Comparison of ENCODE assay signal across 7 mouse cellular contexts in genomic region chr15:82900331-82900730, GRCm38 (mm10).
DNase-seq lines count a peak whose midpoint lies in the region; ATAC-seq and TF ChIP-seq lines count a peak whose summit lies in the region.

No protein-coding gene starts in this region.

- H3K4me2 ChIP-seq in lung, embryonic 14.5 days = peak overlapping the region; percentile 73
- H3K4me2 ChIP-seq in limb, embryonic 11.5 days (ENCODE audit: low read depth, severe bottlenecking) = peak overlapping the region; percentile 96
- H3K4me2 ChIP-seq in neural tube, embryonic 15.5 days = peak overlapping the region; percentile 94

- no peaks in the 10 kb centered on the region for H3K9me3 ChIP-seq in lung, embryonic 14.5 days (ENCODE audit: low read depth, low read length)
- no peaks in the 10 kb centered on the region for H3K9me3 ChIP-seq in forebrain, embryonic 10.5 days
- H3K9me3 ChIP-seq in limb, embryonic 11.5 days (ENCODE audit: control insufficient read depth, low read length) = no peaks in the 10 kb centered on the region
- no peaks in the 10 kb centered on the region for H3K9me3 ChIP-seq in neural tube, embryonic 15.5 days (replicated peaks)

- no peak for ATAC-seq in lung, embryonic 14.5 days (ENCODE audit: insufficient read depth)
- ATAC-seq in limb, embryonic 11.5 days (ENCODE audit: insufficient number of reproducible peaks, low FRiP score, low TSS enrichment, low read depth) = no peak
- ATAC-seq in neural tube, embryonic 15.5 days (ENCODE audit: low FRiP score) = peak; percentile 4; the same call in 1 of the 2 replicates

- peak overlapping the region; percentile 25; the same call in 1 of the 2 replicates for H3K27ac ChIP-seq in lung, embryonic 14.5 days (ENCODE audit: low read depth)
- H3K27ac ChIP-seq in forebrain, embryonic 10.5 days = peak overlapping the region; percentile 96; the same call in 1 of the 2 replicates
- 0 out of 2 replicates have a peak overlapping the region, but pooled peaks have one; percentile 95 for H3K27ac ChIP-seq in limb, embryonic 11.5 days (replicated peaks; ENCODE audit: low read depth, low read length)
- H3K27ac ChIP-seq in neural tube, embryonic 15.5 days (replicated peaks) = 0 out of 2 replicates have a peak overlapping the region, but pooled peaks have one; percentile 28

- 25% methylated on average over 3 of the region's 3 CpGs for WGBS in lung, embryonic 14.5 days
- 29% methylated on average over 3 of the region's 3 CpGs for WGBS in lung, adult 2 months
- 38% methylated on average over 3 of the region's 3 CpGs for WGBS in forebrain, embryonic 10.5 days
- WGBS in limb, embryonic 11.5 days = 39% methylated on average over 3 of the region's 3 CpGs
- WGBS in neural tube, embryonic 15.5 days = 37% methylated on average over 3 of the region's 3 CpGs

- no peak for TF ChIP-seq POLR2A in lung, adult 2 months (IDR thresholded peaks at IDR 0.05; ENCODE audit: borderline replicate concordance, extremely low read depth, low read depth, low read length)

- no peak for TF ChIP-seq CTCF in lung, embryonic 14.5 days (IDR thresholded peaks at IDR 0.05; ENCODE audit: low read depth)
- no peak for TF ChIP-seq CTCF in lung, adult 2 months (IDR thresholded peaks at IDR 0.05; ENCODE audit: insufficient read depth, low read length)

- H3K9ac ChIP-seq in lung, embryonic 14.5 days = peak overlapping the region; percentile 41; the same call in 1 of the 2 replicates
- H3K9ac ChIP-seq in limb, embryonic 11.5 days (ENCODE audit: low read length) = no peak overlapping the region
- H3K9ac ChIP-seq in neural tube, embryonic 15.5 days (replicated peaks) = no peak overlapping the region

- no peak overlapping the region for H3K4me3 ChIP-seq in lung, embryonic 14.5 days (ENCODE audit: low read depth, low read length)
- no peak overlapping the region for H3K4me3 ChIP-seq in lung, adult 2 months (replicated peaks; ENCODE audit: extremely low read depth, low read depth, low read length)
- H3K4me3 ChIP-seq in forebrain, embryonic 10.5 days = peak overlapping the region; percentile 98
- H3K4me3 ChIP-seq in limb, embryonic 11.5 days (ENCODE audit: low read depth, low read length) = peak overlapping the region; percentile 98
- peak overlapping the region; percentile 97; the same call in 1 of the 2 replicates for H3K4me3 ChIP-seq in neural tube, embryonic 15.5 days (replicated peaks)

- DNase-seq in lung, embryonic 14.5 days = no peak
- DNase-seq in lung, adult 2 months = no peak
- DNase-seq in forebrain, embryonic 10.5 days (ENCODE audit: extremely low spot score, low spot score) = no peak
- DNase-seq in limb, embryonic 11.5 days (ENCODE audit: low spot score) = no peak
- DNase-seq in adrenal gland, postnatal 36 days = no peak
- DNase-seq in frontal cortex, postnatal 25 days (ENCODE audit: low spot score in 2 of 2) = no peak

- no peaks in the 10 kb centered on the region for H3K36me3 ChIP-seq in lung, embryonic 14.5 days (ENCODE audit: insufficient read depth)
- no peaks in the 10 kb centered on the region for H3K36me3 ChIP-seq in forebrain, embryonic 10.5 days (replicated peaks)
- no peaks in the 10 kb centered on the region for H3K36me3 ChIP-seq in limb, embryonic 11.5 days (ENCODE audit: control insufficient read depth, insufficient read depth, low read length)
- H3K36me3 ChIP-seq in neural tube, embryonic 15.5 days = no peaks in the 10 kb centered on the region

- H3K4me1 ChIP-seq in lung, embryonic 14.5 days (ENCODE audit: insufficient read depth) = peaks cover 19% of the 10 kb centered on the region
- peaks cover 14% of the 10 kb centered on the region for H3K4me1 ChIP-seq in lung, adult 2 months (ENCODE audit: control insufficient read depth, insufficient read depth, low read length)
- H3K4me1 ChIP-seq in forebrain, embryonic 10.5 days = peaks cover 80% of the 10 kb centered on the region
- peaks cover 23% of the 10 kb centered on the region for H3K4me1 ChIP-seq in limb, embryonic 11.5 days (ENCODE audit: control insufficient read depth, insufficient read depth, low read length)
- H3K4me1 ChIP-seq in neural tube, embryonic 15.5 days = peaks cover 53% of the 10 kb centered on the region

- H3K27me3 ChIP-seq in lung, embryonic 14.5 days (ENCODE audit: insufficient read depth, low read length) = no peaks in the 10 kb centered on the region
- H3K27me3 ChIP-seq in forebrain, embryonic 10.5 days (ENCODE audit: poor library complexity, severe bottlenecking) = peaks cover 54% of the 10 kb centered on the region
- no peaks in the 10 kb centered on the region for H3K27me3 ChIP-seq in limb, embryonic 11.5 days (ENCODE audit: control insufficient read depth, insufficient read depth, low read length)
- H3K27me3 ChIP-seq in neural tube, embryonic 15.5 days (replicated peaks) = peaks cover 6% of the 10 kb centered on the region; the same call in 1 of the 2 replicates

Comparison
In these comparisons a context has a peak if more than half of its experiments do, and no peak if none do; other contexts are left out.
1. H3K27ac ChIP-seq: peak in every context shown above with its lines; median percentile 96 in forebrain, embryonic 10.5 days; 95 in limb, embryonic 11.5 days; 28 in neural tube, embryonic 15.5 days; 25 in lung, embryonic 14.5 days.
2. H3K4me3 ChIP-seq: peak in forebrain, embryonic 10.5 days (single experiment), limb, embryonic 11.5 days (single experiment) and neural tube, embryonic 15.5 days (single experiment); none in lung, embryonic 14.5 days (single experiment) and lung, adult 2 months (single experiment).
3. Peak in every context shown above with its lines, with median percentiles within 50 percentile points of each other: H3K4me2 ChIP-seq.